Mouse (Mus musculus): ENCODE measurements around the gene Tmcc2.

The Tmcc2 gene

DNA sequence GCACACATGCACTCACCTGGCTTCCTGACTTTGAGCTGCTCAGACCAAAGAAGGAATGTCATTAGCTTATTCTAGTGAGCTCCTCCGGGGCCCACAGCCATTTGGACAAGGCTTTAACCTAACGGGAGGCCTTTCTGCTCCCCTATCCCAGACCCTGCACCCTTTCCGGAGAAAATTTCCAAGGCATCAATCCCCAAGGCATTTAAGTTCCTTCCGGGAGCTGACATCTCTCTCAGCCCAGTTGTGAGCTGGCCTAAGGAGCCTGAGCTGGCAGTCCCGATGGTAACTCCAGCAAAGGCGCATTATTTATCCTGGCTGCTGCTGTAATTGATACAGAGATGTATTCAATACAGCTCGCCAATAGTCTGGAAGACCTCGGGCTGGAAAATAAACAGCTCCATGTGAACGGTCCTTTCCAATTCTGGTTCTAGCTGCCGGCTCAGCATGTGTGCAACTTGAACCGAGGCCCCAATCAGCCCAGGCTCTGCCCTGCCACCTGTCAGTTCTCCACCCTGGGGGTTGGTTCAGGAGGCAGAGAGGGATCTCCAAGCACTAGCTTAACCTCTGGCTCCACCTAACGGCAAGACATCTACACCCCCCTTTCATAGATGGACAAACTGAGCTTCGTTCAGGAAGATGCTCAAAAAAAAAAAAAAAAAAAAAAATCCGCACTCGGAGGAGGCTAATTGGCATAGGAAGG, 1.0 kb downstream of the Tmcc2 start:
- no peak for DNase-seq (ENCODE audit: low spot score in 2 of 2)

DNA sequence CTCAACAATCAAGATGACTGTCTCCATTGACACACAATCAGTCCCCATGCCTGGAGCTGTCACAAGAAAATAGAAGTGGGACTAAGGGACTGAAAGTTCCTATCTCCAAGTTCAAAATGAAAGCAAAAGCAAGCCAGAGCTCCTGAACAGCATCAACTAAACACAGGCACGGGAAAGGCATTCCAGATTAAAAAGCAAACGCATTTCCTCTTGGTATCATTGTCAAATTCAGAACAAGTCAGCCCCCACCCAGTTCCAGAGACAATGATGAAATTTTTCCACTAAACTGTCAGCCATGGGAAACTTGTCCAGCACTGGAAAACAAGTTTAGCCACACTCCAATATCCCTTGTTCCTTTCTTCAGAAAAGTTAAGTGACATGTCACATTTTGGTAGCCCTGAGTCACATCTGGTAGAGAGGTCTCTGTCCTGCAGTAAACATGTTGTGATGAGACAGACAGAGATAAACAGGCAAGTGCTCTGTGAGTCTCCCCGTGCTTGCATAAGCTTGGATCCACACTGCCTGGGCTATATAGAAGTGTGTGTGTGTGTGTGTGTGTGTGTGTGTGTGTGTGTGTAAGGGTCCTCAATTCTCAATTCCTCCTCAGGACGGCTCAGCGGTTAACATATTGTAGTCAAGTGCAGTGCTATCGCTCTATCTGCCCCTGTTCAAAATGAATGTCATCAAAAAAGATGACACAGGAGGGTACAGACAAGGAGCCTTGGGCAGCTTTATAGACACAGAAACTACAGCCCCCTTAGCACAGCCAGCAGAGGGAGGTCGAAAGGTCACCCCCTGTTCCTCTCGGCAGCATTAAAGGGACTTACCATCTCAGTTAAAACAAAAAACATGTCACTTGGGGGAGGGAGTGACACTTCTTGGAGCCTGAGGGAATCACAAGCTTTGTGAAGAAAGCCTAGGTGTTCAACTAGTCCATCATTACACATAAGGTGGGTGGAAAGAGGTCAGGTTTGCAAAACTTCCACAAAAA, 2.0 kb downstream of the Tmcc2 start:
- no peak for DNase-seq (ENCODE audit: low spot score in 2 of 2)

DNA sequence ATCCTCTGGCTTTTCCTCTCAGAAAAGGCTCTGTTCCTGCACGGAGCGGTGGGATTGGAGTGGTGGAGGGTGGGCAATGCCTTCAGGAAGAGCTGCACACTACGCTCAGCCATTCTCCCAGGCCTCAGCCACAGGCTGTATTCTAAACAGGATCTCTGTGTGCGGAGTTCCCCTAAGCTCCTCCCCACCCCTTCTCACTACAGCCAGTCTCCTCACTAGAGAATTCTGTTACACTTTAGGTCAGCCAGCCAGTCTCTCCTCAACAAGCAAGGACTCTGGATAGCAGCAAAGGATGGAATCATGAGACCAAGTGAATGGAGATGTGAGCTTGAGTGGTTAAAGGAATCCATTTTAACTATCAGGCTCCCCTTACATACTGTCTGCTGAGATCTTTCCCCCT, 3.1 kb downstream of the Tmcc2 start:
- no peak for DNase-seq (ENCODE audit: low spot score in 2 of 2)

DNA sequence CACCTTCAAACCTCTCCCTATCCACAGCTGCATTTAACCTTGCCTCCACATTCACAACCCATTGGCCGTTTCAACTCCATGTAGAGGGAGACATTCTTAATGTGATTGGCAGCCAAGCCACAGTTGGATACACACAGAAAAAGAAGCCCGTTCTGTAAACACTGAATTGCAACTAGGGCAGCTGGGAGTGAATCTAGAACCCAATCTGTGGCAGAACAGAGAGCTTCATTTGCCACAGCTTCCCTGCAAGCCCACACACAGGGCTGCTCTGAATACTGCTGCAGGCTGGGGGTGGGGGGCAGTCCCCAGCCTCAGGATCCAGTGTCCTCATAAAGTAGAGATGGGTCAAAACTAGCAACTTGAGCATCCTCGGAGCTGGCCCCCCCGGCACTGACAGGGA, 4.8 kb downstream of the Tmcc2 start:
- DNase-seq (ENCODE audit: low spot score in 2 of 2) = no peak

DNA sequence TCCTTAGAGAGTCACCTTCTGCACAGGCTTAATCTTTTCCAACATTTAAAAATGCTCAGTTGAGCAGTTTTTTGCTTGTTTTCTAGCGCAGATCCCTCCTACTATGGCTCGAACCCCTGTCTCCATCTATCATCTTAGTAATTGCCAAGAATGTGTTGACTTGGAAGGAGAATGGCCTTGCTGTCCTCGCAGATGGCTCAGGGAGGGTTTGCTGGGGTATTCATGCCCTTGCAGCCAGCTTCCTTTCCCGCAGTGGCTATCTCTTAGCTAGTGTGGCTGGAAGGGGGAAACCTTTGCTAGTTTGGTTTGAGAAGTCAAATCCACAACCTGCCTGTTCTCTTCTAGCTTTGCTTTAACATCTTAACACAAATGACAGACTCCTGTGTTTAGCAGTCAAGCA, 5.4 kb downstream of the Tmcc2 start:
- no peak for DNase-seq (ENCODE audit: low spot score in 2 of 2)

DNA sequence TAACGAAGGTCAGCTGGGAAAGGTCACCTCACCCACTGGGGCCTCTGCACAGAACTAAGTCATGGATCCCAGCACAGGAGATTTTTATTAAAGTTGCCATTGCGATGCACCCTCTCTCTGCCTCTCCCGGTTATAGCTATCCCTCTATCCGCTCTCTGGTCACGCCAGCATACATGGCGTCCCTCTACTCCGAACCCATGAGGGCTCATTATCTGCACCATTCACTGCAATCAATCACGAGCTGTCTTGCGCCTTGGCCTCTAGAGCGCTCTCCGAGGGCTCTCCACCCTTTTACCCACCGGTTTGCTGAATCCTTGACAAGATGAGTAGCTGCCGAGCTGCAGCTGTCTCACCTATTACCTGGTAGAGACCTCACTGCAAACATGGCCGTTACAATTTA, 5.8 kb downstream of the Tmcc2 start:
- no peak for DNase-seq (ENCODE audit: low spot score in 2 of 2)

DNA sequence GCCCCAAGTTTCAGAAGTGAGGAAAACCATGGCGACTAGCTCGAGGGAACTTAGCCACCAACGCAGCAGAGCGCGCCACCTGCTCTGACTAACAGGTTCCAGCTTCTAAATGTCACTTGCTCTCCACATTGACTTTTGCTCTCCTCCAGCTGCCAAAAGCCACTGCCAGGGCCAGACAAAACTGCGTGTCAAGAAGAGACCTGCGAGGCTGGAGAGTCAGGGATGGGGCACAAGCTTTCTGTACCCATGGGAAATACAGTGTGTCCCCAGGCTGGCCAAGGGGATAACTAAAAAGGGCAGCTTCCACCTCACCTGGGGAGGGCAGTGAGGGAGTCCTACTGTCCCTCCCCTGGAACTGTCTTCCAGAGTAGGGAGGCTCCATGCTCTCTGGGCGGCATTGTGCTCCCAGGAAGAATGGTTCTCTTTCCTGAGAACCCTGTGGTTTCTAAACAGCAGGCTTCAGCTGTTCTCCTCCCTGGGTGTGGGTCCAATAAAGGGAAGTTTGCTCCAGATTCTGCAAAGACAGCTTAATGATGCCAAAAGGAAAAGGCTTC, 7.0 kb downstream of the Tmcc2 start:
- DNase-seq (ENCODE audit: low spot score in 2 of 2) = no peak

DNA sequence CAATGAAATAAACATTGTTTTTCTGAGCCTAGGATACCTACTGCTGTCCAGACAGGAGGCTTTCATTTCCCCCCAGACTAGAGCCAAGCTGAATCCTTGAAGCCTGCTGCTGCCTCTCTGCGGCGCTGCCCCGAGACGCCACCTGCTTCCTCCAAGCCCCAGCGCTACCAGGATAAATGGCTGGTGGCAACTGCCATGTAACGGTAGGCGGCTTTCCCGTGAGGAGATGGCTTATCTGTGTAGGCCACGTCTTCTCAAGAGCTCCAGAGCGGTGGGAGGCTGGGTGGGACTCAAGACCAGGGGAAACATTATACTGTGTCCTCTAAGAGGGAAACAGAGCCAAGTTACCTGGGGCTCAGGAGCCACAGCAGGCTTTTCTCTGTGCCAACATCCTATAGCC, 9.2 kb downstream of the Tmcc2 start:
- no peak for DNase-seq (ENCODE audit: low spot score in 2 of 2)

DNA sequence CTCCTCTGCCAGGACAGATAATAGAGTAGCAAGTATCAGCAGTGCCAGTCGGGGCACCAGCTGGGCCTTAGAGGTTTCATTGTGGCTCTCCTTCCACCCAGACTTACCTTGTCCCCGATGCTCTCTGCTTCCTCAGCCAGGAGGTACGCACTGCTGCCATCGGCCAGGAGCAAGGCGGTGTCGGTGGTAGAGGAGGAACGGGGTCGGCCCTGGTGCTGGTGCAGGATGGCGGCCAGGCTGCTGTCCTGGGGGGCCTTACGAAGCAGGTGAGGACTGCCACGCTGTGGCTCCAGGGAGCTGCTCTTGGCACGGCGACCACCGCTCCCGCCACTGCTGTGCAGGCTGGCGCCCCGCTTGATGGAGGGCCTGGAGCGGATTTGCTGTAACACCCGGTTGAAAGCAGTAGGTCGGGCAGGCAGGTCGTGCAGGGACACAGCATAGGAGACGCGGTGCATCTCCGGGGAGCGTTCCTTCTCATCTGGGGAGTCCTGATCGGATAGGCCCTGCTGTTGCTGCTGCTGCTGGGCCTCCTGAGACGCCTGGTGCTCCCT, 10.5 kb downstream of the Tmcc2 start:
- no peak for DNase-seq (ENCODE audit: low spot score in 2 of 2)

DNA sequence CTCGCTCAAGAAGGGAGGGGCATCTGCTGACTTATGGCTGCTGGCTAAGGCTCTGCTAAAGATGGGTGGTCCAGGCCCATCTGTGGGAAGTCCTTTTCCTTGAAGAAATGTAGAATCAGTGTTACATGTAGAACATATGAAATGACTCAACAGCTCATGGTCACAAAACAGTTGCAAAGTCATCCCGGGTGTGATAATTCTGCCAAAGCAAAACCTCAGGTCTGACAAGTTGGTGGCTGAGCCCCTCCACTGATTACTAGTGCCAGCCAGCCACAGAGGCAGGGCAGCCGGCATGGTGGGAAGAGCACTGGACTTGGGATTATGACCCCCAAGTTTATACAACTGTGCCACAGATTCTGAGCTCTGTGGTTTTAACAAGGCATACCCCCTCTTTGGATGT, 13.3 kb downstream of the Tmcc2 start:
- DNase-seq (ENCODE audit: low spot score in 2 of 2) = no peak

DNA sequence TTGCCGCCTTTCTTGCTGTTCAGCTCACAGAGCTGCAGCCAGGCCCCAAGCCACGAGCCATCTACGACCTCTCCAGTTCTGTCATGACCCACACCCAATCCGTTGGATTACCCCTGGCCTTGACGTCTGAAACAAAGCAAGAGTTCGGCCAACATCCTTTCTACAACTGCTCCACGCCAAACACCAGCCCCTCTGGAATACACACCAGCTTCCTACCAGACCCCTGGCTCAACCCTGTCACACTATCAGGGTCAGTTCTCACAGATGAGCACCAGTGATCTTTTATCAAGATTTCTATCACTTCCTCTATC, 14.1 kb downstream of the Tmcc2 start:
- no peak for DNase-seq (ENCODE audit: low spot score in 2 of 2)

DNA sequence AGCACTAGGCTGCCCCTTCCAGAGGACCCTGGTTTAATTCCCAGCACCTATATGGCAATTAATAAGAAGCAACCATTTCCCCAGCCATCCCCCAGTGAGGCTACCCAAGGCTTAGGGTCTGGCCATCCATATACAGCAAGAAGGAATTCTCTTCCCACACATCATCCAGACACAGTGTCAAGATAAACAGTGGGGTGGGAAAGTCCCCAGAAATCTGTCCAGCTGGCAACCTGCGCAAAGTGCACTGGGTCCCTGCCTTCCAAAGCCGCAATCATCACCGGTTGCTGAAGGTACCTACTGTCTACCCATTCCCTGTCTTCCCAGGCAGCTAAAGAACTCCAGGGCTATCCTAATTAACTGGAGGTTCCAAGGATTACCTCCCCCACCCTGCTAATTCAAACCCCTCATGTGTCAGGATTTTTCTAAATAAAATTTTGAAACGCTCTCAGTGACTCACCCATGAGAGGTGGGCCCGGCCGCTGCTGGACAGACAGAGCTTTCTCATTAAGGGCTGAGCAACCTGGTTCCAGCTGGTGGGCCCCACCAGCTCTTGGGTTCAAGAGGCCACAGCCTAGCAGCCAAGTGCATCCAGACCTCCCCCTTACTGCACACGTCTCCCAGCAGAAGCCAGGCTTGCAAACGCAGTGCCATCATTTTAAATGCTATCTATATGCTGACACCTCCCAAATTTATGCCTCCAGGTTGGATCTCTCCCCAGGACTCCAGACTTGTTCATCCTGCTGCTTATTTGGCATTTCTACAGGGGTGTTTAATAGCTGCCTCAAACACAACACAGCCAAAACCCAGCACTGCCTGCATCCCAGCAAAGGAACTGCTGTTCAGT, 14.6 kb downstream of the Tmcc2 start:
- DNase-seq (ENCODE audit: low spot score in 2 of 2) = no peak

DNA sequence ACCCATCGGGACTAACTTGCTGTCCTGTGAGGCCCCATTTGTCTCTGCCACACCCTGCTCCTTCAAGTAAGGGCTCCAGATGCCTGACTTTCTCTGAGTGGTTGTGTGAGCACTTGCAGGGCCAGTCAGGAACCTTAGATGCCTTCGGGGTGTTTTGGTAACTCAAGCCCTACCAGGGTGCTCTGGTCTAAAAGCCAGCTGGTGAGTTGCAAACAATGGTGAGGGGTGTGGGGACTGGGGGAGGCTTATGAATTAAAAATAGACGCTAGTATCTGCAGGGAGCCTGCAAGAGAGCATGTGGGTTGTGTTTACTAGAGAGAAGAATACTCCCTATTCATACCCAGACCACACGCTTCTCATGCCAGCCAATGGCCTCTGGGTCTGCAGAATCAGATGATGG, 15.8 kb downstream of the Tmcc2 start:
- no peak for DNase-seq (ENCODE audit: low spot score in 2 of 2)

DNA sequence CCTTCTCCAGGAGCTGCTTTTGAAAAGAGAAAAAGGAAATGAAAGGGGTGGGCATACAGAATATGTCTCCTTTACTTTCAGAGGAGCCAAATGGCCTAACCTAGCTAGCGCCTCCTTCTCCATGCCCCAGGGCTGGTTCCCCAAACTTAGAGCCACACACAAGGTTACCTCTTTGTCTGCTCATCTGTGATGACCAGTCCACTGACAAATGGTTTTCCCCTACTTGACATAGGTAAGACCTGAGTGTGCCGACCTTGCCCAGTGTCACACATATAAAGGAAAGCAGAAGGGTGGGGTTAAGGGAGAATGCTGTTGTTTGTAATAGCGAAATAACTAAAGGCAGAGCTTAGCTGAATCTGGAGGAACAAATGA, 16.2 kb downstream of the Tmcc2 start:
- no peak for DNase-seq (ENCODE audit: low spot score in 2 of 2)

DNA sequence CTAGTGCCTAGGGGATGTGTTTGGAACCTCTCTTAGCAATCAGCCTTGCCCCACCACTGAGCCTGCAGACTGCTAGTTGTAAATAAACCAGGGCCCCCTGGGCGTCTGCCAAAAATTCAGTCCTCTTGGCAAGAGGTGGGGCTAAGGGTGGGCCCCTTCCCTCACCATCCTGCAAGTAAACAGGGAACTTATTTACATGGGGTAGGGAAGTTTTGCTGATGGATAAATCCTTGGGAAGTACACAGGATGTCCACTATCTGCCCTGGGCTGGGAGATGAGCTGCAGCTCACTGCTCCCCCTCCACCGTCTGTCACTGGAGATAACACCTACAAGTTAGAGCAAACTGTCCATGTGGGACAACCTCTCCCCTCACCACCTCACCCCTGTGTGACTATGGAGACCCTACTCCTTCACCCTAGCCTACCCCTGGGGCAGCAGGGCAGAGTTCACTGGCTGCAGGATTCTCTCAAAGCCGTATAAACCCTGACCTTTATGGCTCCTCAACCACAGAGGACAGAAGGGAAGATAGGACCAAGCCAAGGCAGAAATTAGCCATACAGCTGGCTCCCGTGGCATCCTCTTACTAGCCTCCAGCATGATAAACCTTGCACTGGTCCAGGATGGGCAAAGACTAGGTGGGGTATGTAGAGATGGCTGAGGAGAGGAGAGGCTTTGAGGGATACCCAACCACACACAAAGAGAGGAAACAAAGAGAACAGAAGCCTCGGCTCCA, 16.8 kb downstream of the Tmcc2 start:
- no peak for DNase-seq (ENCODE audit: low spot score in 2 of 2)

DNA sequence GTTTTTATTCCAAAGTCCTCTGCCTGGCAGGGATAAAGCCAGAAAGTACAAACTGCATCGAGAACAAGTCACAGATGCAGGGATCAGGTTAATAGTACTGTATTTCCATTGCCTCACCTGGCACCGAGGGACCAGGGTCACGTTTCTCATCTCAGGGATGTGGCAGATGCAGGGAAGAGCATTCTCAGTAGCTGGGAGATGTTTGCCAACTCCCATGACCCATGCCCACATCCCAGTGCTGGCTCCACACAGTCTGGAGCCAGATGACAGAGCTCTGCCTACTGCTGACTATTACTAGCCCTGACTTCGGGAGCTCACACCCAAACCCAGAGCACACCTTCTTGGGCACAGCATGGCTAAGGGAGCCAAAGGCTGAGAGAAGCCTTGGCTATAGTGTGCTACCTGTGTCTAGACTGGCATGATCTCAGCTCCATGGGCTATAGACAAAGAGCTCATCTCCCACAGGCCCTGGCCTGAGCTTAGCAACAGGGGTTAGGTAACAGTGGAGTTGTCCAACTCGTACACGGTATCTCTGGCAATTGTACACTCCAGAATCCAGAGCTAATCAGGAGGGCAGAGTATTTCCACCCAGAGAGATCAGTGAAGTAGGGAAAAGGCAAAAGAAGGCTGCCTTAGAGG, 18.1 kb downstream of the Tmcc2 start:
- no peak for DNase-seq (ENCODE audit: low spot score in 2 of 2)

DNA sequence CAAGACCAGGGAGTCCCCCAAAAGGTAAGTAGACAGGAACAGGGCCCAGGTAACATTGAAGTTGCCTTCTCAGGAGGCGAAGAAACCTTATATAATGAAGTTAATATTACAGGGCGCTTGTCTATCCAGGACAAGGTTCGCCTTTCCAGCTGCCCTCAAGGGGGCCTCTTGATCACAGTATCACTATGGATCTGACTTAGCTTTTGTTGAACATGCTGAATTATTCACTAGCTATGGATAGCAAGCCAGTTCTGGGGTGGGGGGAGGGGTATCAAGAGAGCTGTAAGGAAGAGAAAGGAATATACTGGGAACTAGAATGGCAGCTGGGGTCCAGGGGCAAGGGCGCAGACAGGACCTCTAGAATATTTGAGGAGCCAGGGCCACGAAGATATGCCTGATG, 18.7 kb downstream of the Tmcc2 start:
- no peak for DNase-seq (ENCODE audit: low spot score in 2 of 2)

DNA sequence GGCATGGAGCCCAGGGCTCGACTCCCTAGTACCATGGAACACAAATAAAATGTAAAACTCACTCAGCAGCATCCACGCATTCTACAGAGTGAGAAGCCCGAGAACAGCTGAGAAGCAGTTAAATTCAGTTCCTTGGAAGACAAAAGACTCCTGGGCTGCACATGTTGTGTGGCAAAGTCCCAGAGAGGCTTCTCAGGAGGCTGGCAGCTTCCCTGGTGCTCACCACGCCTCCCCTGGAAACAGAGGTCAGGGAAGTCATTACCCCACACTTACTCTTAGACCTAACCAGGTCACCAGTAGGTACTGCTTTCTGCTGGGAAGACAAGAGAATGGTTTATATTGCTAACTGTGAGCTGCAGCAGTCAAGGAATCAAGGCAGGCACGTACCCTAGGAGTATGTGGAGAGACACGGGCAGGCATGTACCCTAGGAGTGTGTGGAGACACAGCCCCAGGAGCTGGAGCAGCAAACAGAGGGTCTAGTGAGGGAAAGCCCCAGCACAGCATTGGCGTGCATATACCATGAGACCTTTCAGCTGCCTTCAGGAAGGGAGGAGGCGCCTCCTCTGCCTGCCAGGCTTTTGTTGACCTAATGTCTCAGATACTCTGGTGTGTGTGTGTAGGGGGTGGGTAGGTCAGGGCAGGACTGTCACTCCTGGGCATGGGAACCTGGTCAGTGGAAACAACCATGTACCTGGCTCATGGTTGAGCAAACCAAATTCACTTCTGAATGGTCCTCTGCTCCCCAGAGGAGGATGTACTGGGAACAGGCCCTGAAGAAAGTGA, 19.6 kb downstream of the Tmcc2 start:
- DNase-seq (ENCODE audit: low spot score in 2 of 2) = no peak

DNA sequence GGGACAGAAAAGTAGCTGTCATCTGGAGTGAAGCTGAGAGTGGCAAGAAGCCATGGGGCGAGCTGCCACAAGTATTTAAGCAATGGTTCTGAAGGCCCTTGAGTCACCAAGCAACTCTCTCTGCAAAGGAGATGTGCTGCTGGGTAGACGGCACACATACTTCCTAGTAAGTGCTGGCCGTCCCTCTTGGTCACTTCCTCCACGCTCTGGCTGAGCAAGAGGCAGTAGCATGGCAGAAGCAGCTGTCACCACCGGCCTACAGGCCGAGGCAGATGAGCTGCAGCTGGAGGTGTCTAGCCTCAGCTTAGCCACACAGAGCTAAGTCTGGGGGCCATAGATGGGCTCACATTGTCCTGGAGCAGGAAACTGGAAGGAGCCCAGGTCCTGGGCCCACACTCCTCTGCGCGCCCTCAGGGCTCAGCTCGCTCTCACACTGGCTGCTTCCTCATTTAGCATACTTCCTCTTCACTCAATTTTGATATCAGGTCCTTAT, 20.4 kb downstream of the Tmcc2 start:
- no peak for DNase-seq (ENCODE audit: low spot score in 2 of 2)

Measured in frontal cortex, postnatal 14 days (tissue).